Mouse (Mus musculus) heart, postnatal 0 days (tissue): ENCODE data around the gene Tmem178.

Experiments
- CTCF ChIP-seq: IDR thresholded peaks from 2 replicates; pipeline ENCODE4 v1.5.1; 2016; ENCODE audit warnings: antibody characterized with exemption, control low read depth, low read depth
- EP300 ChIP-seq: IDR thresholded peaks from 2 replicates; pipeline ENCODE4 v1.6.1; 2016; ENCODE audit warnings: antibody characterized with exemption, low read depth

- TF ChIP-seq CTCF (no peak), EP300 (no peak)
Observed at GRCm38 (mm10) chr17:80943835-80944529, 450 bp upstream of the Tmem178 start.
